Mouse (Mus musculus): ENCODE data around the gene Dsn1.

DNA sequence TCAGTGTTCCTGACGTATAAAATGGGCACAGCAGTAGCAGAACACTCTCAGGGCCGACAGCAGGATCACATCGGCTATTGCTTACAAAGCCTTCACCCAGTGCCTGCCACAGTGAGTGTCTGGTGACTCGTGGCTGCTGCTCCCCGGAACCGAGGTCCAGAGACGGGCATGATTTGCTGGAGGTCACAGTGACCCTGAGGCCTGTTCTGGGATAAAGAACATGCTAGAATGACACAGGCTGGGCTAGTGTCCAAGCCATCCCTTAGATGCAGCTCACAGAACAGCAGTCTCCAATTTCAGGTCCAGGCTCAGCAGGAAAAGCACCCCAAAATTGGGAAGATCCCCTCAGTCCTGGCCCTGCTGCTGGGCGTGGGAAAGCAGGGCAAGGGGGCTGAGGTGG is 47.3 kb upstream of the Dsn1 start:
- TF ChIP-seq POLR2A (IDR thresholded peaks at IDR 0.05; ENCODE audit: extremely low read depth, insufficient read depth, low read length) = no peak
- no peak for TF ChIP-seq CTCF (IDR thresholded peaks at IDR 0.05; ENCODE audit: extremely low read depth, insufficient read depth, low read length)
